Mouse (Mus musculus): ENCODE data around the gene Shd. TPM values are rescaled to one million over a fixed set of nuclear protein-coding genes. Genes with fewer than 3 reads are reported as not detected.

Shd gene
- polyA plus RNA-seq, 1 experiment from 2014 or later: 68.4 TPM

- H3K27me3 ChIP-seq (ENCODE audit: low read depth, poor library complexity, severe bottlenecking): peaks cover 33% of the 10 kb centered on the region
- H3K9me3 ChIP-seq (replicated peaks): no peaks in the 10 kb centered on the region
- H3K4me1 ChIP-seq: peaks cover 9% of the 10 kb centered on the region
- peaks cover 28% of the 10 kb centered on the region for H3K36me3 ChIP-seq
- WGBS: 6% methylated on average over 30 of the region's 30 CpGs
- H3K4me3 ChIP-seq: peak overlapping the region; percentile 43
- DNase-seq (ENCODE audit: low spot score): no peak
- no peak overlapping the region; the same call in 1 of the 2 replicates for H3K27ac ChIP-seq (replicated peaks)
Measured at GRCm38 (mm10) chr17:55999794-56000499, 29.7 kb downstream of the Shd start.

DNA sequence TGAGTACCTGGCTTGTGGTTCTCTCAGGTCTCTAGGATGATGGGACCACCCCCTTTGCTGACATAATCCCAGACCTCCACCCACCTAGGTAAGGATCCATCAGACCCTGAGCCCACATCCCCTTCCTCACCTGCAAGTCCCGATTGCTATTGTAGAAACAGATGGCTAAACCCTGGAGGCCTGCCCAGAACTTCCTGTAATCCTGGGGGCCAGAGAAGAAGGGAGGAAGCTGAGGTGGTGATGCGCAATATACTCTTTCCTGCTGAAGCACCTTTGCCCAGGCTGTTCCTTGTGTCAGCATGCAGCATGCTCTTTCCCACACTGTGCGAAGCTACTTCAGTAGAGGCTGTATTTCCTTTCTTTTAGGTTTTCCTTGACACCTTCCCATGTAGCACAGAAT is 32.7 kb downstream of the Shd start:
- no peak for DNase-seq (ENCODE audit: low spot score)
- Histone ChIP-seq H3K4me1 (peaks cover 21% of the 10 kb centered on the region), H3K4me3 (no peak overlapping the region), H3K27me3 (ENCODE audit: low read depth, poor library complexity, severe bottlenecking) (peaks cover 39% of the 10 kb centered on the region), H3K36me3 (no peaks in the 10 kb centered on the region), H3K9me3 (replicated peaks) (no peaks in the 10 kb centered on the region), H3K27ac (replicated peaks) (no peak overlapping the region)
- WGBS: 84% methylated on average over 3 of the region's 3 CpGs

GRCm38 (mm10) chr17:56005415-56006061 is 35.3 kb downstream of the Shd start, which contains the start of the genes Stap2 and Mpnd:
Stap2 (minus strand) TSS chr17:56005584.
Mpnd (plus strand) TSS chr17:56005711.
- H3K36me3 ChIP-seq: peaks cover 2% of the 10 kb centered on the region; the same call in 1 of the 2 replicates
- DNase-seq (ENCODE audit: low spot score): peak; percentile 49
- H3K4me3 ChIP-seq: no peak within 1 kb of the TSS
- peaks cover 28% of the 10 kb centered on the region for H3K4me1 ChIP-seq
- no peak within 1 kb of the TSS; the same call in 1 of the 2 replicates for H3K27ac ChIP-seq (replicated peaks)
- peaks cover 22% of the 10 kb centered on the region for H3K27me3 ChIP-seq (ENCODE audit: low read depth, poor library complexity, severe bottlenecking)
- H3K9me3 ChIP-seq (replicated peaks): no peaks in the 10 kb centered on the region
- 50% methylated on average over 13 of the region's 13 CpGs for WGBS

- H3K4me3 ChIP-seq: no peak overlapping the region
- WGBS: 50% methylated on average over 10 of the region's 10 CpGs
- peak overlapping the region; percentile 96 for H3K27ac ChIP-seq (replicated peaks)
- H3K4me1 ChIP-seq: peaks cover 39% of the 10 kb centered on the region
- no peaks in the 10 kb centered on the region for H3K9me3 ChIP-seq (replicated peaks)
- peaks cover 16% of the 10 kb centered on the region for H3K36me3 ChIP-seq
- DNase-seq (ENCODE audit: low spot score): no peak
- H3K27me3 ChIP-seq (ENCODE audit: low read depth, poor library complexity, severe bottlenecking): peaks cover 11% of the 10 kb centered on the region
Measured at GRCm38 (mm10) chr17:56006956-56007355, 36.7 kb downstream of the Shd start.

DNA sequence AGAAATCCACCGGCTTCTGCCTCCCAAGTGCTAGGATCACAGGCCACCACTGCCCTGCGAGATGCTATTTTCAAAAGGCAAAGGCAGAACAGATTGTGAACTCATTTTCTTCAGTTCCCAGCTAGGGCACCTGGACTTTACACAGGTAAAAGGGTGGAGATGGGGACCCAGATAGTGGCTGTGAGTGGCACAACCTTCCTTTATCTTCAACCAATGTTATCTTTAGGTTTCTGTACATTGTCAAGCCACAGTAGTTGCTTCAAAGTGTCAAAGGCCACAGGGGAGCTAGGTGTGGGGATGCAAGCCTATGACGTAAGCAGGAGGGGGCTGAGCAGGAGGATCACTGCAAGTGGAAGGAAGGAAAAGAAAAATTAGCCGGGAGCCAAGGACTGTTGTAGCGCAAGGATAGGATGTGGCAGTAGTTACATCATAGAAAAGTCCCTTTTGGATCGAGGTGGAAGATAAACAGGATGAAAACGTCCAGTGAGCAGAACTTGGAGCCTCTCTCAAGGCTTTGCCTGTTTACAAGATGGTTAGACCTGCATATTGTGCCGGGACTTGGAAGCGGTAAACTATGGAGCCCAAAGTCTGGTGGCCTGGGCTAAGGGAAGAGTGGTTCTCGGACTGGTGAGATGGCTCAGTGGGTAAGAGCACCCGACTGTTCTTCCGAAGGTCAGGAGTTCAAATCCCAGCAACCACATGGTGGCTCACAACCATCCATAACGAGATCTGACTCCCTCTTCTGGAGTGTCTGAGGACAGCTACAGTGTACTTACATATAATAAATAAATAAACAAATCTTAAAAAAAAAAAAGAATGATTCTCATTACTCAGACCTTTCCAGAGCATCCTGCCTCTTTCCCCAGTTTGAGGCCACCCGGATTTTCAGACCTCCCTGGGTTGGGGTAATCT is 37.4 kb downstream of the Shd start:
- Histone ChIP-seq H3K27me3 (ENCODE audit: low read depth, poor library complexity, severe bottlenecking) (peaks cover 11% of the 10 kb centered on the region), H3K4me3 (peak overlapping the region; percentile 86), H3K27ac (replicated peaks) (peak overlapping the region; percentile 96), H3K9me3 (replicated peaks) (no peaks in the 10 kb centered on the region), H3K4me1 (peaks cover 42% of the 10 kb centered on the region), H3K36me3 (peaks cover 24% of the 10 kb centered on the region)
- peak; percentile 36 for DNase-seq (ENCODE audit: low spot score)
- 29% methylated on average over 14 of the region's 14 CpGs for WGBS

DNA sequence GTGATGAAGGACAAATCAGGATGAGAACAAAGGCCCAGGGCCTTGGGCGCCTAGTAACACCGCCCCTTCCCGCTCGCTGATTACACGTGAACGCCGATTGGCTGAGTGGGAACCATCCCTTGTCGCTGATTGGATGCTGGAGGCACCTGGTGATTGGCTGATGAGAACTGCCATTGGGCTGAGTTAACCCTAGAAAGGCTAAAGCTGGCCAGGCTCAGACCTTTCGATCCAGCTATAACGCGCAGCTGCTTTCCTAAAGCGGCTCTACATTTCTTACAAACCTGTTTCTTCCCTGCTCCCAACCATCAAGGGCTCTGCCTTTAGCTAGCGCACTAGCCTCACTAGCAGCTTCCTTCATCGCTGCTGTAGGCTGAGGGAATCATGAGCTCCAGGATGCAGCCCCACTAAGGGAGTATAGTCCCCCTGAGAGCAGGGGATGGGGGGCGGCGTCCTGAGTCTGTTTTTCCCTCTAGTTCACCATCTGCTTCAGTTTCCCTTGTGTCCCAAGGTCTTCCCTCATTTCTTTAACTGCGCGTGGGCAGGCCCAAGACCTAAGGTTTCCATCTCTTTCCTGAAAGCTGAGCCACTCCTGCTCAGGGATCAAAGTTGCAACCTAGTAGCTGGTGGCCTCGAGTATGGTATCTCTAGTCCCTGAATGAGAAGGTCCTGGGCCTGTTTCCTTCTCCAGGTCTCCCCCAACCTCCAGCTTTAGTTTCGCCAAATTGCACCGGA is 38.3 kb downstream of the Shd start:
- peak; percentile 96 for DNase-seq (ENCODE audit: low spot score)
- H3K27me3 ChIP-seq (ENCODE audit: low read depth, poor library complexity, severe bottlenecking): peaks cover 11% of the 10 kb centered on the region
- peaks cover 42% of the 10 kb centered on the region for H3K4me1 ChIP-seq
- H3K4me3 ChIP-seq: peak overlapping the region; percentile 86
- WGBS: under 1% methylated on average over 21 of the region's 21 CpGs
- H3K27ac ChIP-seq (replicated peaks): peak overlapping the region; percentile 96
- H3K9me3 ChIP-seq (replicated peaks): no peaks in the 10 kb centered on the region
- peaks cover 32% of the 10 kb centered on the region for H3K36me3 ChIP-seq

GRCm38 (mm10) chr17:56009088-56009961 is 39.1 kb downstream of the Shd start:
- WGBS: 1% methylated on average over 62 of the region's 62 CpGs
- H3K36me3 ChIP-seq: peaks cover 40% of the 10 kb centered on the region
- peak; percentile 92 for DNase-seq (ENCODE audit: low spot score)

GRCm38 (mm10) chr17:56009962-56010240 is 39.6 kb downstream of the Shd start:
- H3K27me3 ChIP-seq (ENCODE audit: low read depth, poor library complexity, severe bottlenecking): peaks cover 6% of the 10 kb centered on the region
- H3K9me3 ChIP-seq (replicated peaks): no peaks in the 10 kb centered on the region
- 50% methylated on average over 2 of the region's 2 CpGs for WGBS
- no peak for DNase-seq (ENCODE audit: low spot score)
- peaks cover 45% of the 10 kb centered on the region for H3K36me3 ChIP-seq
- H3K4me1 ChIP-seq: peaks cover 42% of the 10 kb centered on the region
- peak overlapping the region; percentile 86 for H3K4me3 ChIP-seq
- peak overlapping the region; percentile 96 for H3K27ac ChIP-seq (replicated peaks)

More at GRCm38 (mm10) chr17:56009088-56009961, 39.1 kb downstream of the Shd start:
- H3K27me3 ChIP-seq (ENCODE audit: low read depth, poor library complexity, severe bottlenecking): peaks cover 11% of the 10 kb centered on the region
- peaks cover 42% of the 10 kb centered on the region for H3K4me1 ChIP-seq
- H3K4me3 ChIP-seq: peak overlapping the region; percentile 86
- no peaks in the 10 kb centered on the region for H3K9me3 ChIP-seq (replicated peaks)
- peak overlapping the region; percentile 96 for H3K27ac ChIP-seq (replicated peaks)

GRCm38 (mm10) chr17:56010255-56010654 is 40.0 kb downstream of the Shd start:
- DNase-seq (ENCODE audit: low spot score): no peak
- 80% methylated on average over 14 of the region's 14 CpGs for WGBS
- peaks cover 49% of the 10 kb centered on the region for H3K36me3 ChIP-seq
- H3K27ac ChIP-seq (replicated peaks): peak overlapping the region; percentile 96
- H3K27me3 ChIP-seq (ENCODE audit: low read depth, poor library complexity, severe bottlenecking): peaks cover 2% of the 10 kb centered on the region; the same call in 1 of the 2 replicates
- H3K4me3 ChIP-seq: peak overlapping the region; percentile 86
- H3K9me3 ChIP-seq (replicated peaks): no peaks in the 10 kb centered on the region
- H3K4me1 ChIP-seq: peaks cover 42% of the 10 kb centered on the region

DNA sequence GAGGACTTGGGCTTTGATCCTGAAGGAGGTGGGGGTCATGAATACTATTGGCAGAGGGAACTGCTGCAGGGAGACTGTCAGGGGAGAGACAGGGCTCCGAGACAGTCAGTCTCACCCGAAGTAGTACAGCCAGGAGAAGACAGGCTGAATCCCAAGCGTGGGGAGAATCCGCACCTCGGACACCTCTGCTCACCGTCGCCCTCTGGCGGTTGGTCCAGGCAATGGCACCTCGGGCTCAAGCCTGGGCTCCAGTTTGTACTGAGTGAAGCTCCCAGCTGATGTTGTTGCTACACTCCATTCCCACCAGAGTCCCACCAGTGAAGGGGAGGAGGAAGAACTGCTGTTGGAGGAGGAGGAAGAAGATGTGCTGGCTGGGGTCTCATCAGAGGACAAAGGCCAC is 40.4 kb downstream of the Shd start:
- WGBS: 9% methylated on average over 9 of the region's 9 CpGs
- Histone ChIP-seq H3K27me3 (ENCODE audit: low read depth, poor library complexity, severe bottlenecking) (no peaks in the 10 kb centered on the region), H3K9me3 (replicated peaks) (no peaks in the 10 kb centered on the region), H3K27ac (replicated peaks) (peak overlapping the region; percentile 96; the same call in 1 of the 2 replicates), H3K4me1 (peaks cover 42% of the 10 kb centered on the region), H3K36me3 (peaks cover 53% of the 10 kb centered on the region), H3K4me3 (peak overlapping the region; percentile 86)
- DNase-seq (ENCODE audit: low spot score): peak; percentile 83

DNA sequence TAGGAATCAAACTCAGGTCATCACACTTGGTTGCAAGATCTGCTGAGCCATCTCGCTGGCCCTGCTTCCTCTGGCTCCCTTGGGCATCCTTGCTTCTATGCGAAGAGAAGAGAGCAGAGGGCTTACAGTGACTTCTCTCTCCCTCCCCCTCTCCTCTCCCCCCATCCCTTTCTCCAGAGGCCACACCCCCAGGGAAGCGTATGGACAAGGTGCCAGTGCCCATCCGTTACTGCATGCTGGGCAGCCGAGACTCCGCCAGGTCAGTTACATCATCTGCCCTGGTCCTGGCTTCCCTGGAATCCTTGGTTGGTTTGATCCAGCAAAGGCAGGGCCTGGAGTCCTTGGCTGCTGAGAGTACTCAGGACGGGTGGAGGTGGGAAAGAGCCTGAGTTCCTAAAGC is 41.2 kb downstream of the Shd start:
- no peak for DNase-seq (ENCODE audit: low spot score)
- H3K36me3 ChIP-seq: peaks cover 61% of the 10 kb centered on the region

More for the DNA sequence above, 41.2 kb downstream of the Shd start:
- H3K27ac ChIP-seq (replicated peaks): no peak overlapping the region
- peaks cover 42% of the 10 kb centered on the region for H3K4me1 ChIP-seq
- H3K27me3 ChIP-seq (ENCODE audit: low read depth, poor library complexity, severe bottlenecking): no peaks in the 10 kb centered on the region
- no peaks in the 10 kb centered on the region for H3K9me3 ChIP-seq (replicated peaks)
- no peak overlapping the region for H3K4me3 ChIP-seq
- 91% methylated on average over 7 of the region's 7 CpGs for WGBS
